Mouse (Mus musculus): ENCODE data around the gene Gm8247. TPM values are rescaled to one million over a fixed set of nuclear protein-coding genes. Genes with fewer than 3 reads are reported as not detected.
"Not testable (repeated sequence)": the region's sequence is repeated elsewhere in the genome, so short reads cannot be mapped to it uniquely, and the experiment has no call there.

The Gm8247 gene
- polyA plus RNA-seq (2015; fragmentation: Nextera tagmentation; extraction: Ambion mirVana): 0.16 and 0.28 TPM in 2 replicates

GRCm38 (mm10) chr14:44582853-44583252, at the start of gene Gm8247:
TSS of gene Gm8247 (plus strand) at chr14:44583153.
- H3K27me3 ChIP-seq (replicated peaks; ENCODE audit: control insufficient read depth, insufficient read depth, low read length); H3K4me1 ChIP-seq (ENCODE audit: control insufficient read depth, insufficient read depth, low read depth, low read length); H3K27ac ChIP-seq (ENCODE audit: low read depth, low read length); H3K4me3 ChIP-seq (ENCODE audit: low read length); H3K4me2 ChIP-seq (ENCODE audit: low read length); H3K9me3 ChIP-seq (ENCODE audit: control insufficient read depth, low read length); H3K9ac ChIP-seq (ENCODE audit: low read depth, low read length); H3K36me3 ChIP-seq (ENCODE audit: control insufficient read depth, insufficient read depth, low read length); ATAC-seq: not testable (repeated sequence)
- WGBS: 94% methylated on average over 4 of the region's 4 CpGs

GRCm38 (mm10) chr14:44547961-44548360, 35.0 kb upstream of the Gm8247 start:
- H3K4me3 ChIP-seq (ENCODE audit: low read length); H3K9ac ChIP-seq (ENCODE audit: low read depth, low read length); H3K36me3 ChIP-seq (ENCODE audit: control insufficient read depth, insufficient read depth, low read length); H3K4me1 ChIP-seq (ENCODE audit: control insufficient read depth, insufficient read depth, low read depth, low read length); H3K9me3 ChIP-seq (ENCODE audit: control insufficient read depth, low read length); H3K27ac ChIP-seq (ENCODE audit: low read depth, low read length); ATAC-seq; H3K4me2 ChIP-seq (ENCODE audit: low read length); H3K27me3 ChIP-seq (replicated peaks; ENCODE audit: control insufficient read depth, insufficient read depth, low read length): not testable (repeated sequence)
- WGBS: 84% methylated on average over 3 of the region's 5 CpGs

GRCm38 (mm10) chr14:44591765-44592164, 8.8 kb downstream of the Gm8247 start:
- not testable (repeated sequence) for H3K4me3 ChIP-seq (ENCODE audit: low read length); H3K4me2 ChIP-seq (ENCODE audit: low read length); H3K9me3 ChIP-seq (ENCODE audit: control insufficient read depth, low read length); H3K9ac ChIP-seq (ENCODE audit: low read depth, low read length); H3K4me1 ChIP-seq (ENCODE audit: control insufficient read depth, insufficient read depth, low read depth, low read length); H3K27me3 ChIP-seq (replicated peaks; ENCODE audit: control insufficient read depth, insufficient read depth, low read length); ATAC-seq; H3K36me3 ChIP-seq (ENCODE audit: control insufficient read depth, insufficient read depth, low read length); H3K27ac ChIP-seq (ENCODE audit: low read depth, low read length)
- WGBS: 87% methylated on average over 2 of the region's 2 CpGs

- H3K4me3 ChIP-seq (ENCODE audit: low read length); H3K27me3 ChIP-seq (replicated peaks; ENCODE audit: control insufficient read depth, insufficient read depth, low read length); H3K9me3 ChIP-seq (ENCODE audit: control insufficient read depth, low read length); H3K4me1 ChIP-seq (ENCODE audit: control insufficient read depth, insufficient read depth, low read depth, low read length); H3K36me3 ChIP-seq (ENCODE audit: control insufficient read depth, insufficient read depth, low read length); ATAC-seq; H3K4me2 ChIP-seq (ENCODE audit: low read length); H3K27ac ChIP-seq (ENCODE audit: low read depth, low read length); H3K9ac ChIP-seq (ENCODE audit: low read depth, low read length): not testable (repeated sequence)
- WGBS: 85% methylated on average over 4 of the region's 4 CpGs
Measured at GRCm38 (mm10) chr14:44627737-44628136, 44.8 kb downstream of the Gm8247 start, which contains the start of gene Gm5624. TSS of gene Gm5624 (minus strand) at chr14:44627938.

Other genes starting within 250 kb of the Gm8247 start
- gene Gm5930, start 244.6 kb upstream of the Gm8247 start, polyA plus RNA-seq (2015; fragmentation: Nextera tagmentation; extraction: Ambion mirVana): not detected in 2 replicates
- not detected in 2 replicates for gene Gm8229, start 217.8 kb upstream of the Gm8247 start, polyA plus RNA-seq (2015; fragmentation: Nextera tagmentation; extraction: Ambion mirVana)
- not detected in 2 replicates for gene Gm3371, start 172.5 kb upstream of the Gm8247 start, polyA plus RNA-seq (2015; fragmentation: Nextera tagmentation; extraction: Ambion mirVana)
- gene Gm8232, start 149.5 kb upstream of the Gm8247 start, polyA plus RNA-seq (2015; fragmentation: Nextera tagmentation; extraction: Ambion mirVana): not detected in 2 replicates
- gene BC061237, start 90.7 kb upstream of the Gm8247 start, polyA plus RNA-seq (2015; fragmentation: Nextera tagmentation; extraction: Ambion mirVana): not detected in 2 replicates
- gene Gm17093, start 64.9 kb upstream of the Gm8247 start, polyA plus RNA-seq (2015; fragmentation: Nextera tagmentation; extraction: Ambion mirVana): not detected in 2 replicates
- gene Gm5624, start 44.8 kb downstream of the Gm8247 start, polyA plus RNA-seq (2015; fragmentation: Nextera tagmentation; extraction: Ambion mirVana): not detected in 2 replicates
- not detected in 2 replicates for gene Gm8257, start 123.3 kb downstream of the Gm8247 start, polyA plus RNA-seq (2015; fragmentation: Nextera tagmentation; extraction: Ambion mirVana)
- gene Gm8267, start 167.2 kb downstream of the Gm8247 start, polyA plus RNA-seq (2015; fragmentation: Nextera tagmentation; extraction: Ambion mirVana): not detected in 2 replicates